Mouse (Mus musculus): ENCODE results near the gene Tprgl. TPM values are rescaled to one million over a fixed set of nuclear protein-coding genes. Genes with fewer than 3 reads are reported as not detected.

Tprgl gene
- 177 TPM for total RNA-seq (2023)

GRCm38 (mm10) chr4:154160538-154161390 is at the start of gene Tprgl:
Gene Tprgl (minus strand): TSS chr4:154160666.

GRCm38 (mm10) chr4:154170506-154171150 is 10.2 kb upstream of the Tprgl start, which contains the start of gene Megf6:
Gene Megf6 (plus strand): TSS chr4:154170730.

GRCm38 (mm10) chr4:154142211-154143040 is 18.0 kb downstream of the Tprgl start, which contains the start of gene Wrap73:
Gene Wrap73 (plus strand): TSS chr4:154142372.

GRCm38 (mm10) chr4:154140182-154140212 is 20.5 kb downstream of the Tprgl start, which contains the start of gene Trp73:
Gene Trp73 (minus strand): TSS chr4:154140208.

Other genes with a start within 250 kb of the Tprgl start
- 21.0 TPM for gene A430005L14Rik, start 203.4 kb downstream of the Tprgl start, total RNA-seq (2023)
- gene Dffb, start 185.5 kb downstream of the Tprgl start, total RNA-seq (2023), result 28.5 TPM
- 15.2 TPM for gene Cep104, start 185.5 kb downstream of the Tprgl start, total RNA-seq (2023)
- 80.8 TPM for gene Lrrc47, start 148.9 kb downstream of the Tprgl start, total RNA-seq (2023)
- 1.5 TPM for gene Smim1, start 134.4 kb downstream of the Tprgl start, total RNA-seq (2023)
- not detected for gene Ccdc27, start 118.0 kb downstream of the Tprgl start, total RNA-seq (2023)
- gene Trp73, start 20.5 kb downstream of the Tprgl start, total RNA-seq (2023), result not detected
- 17.9 TPM for gene Wrap73, start 18.3 kb downstream of the Tprgl start, total RNA-seq (2023)
- 0.80 TPM for gene Megf6, start 10.1 kb upstream of the Tprgl start, total RNA-seq (2023)
- not detected for gene Arhgef16, start 141.0 kb upstream of the Tprgl start, total RNA-seq (2023)
- gene B230104I21Rik, start 175.5 kb upstream of the Tprgl start, total RNA-seq (2023), result not detected